Mouse (Mus musculus) megakaryocyte, embryonic 14.5 days (primary cell): ENCODE results near the gene Ppp3ca.

Source experiments
- FLI1 ChIP-seq: IDR thresholded peaks from 2 replicates; pipeline ENCODE4 v1.6.1; 2012; ENCODE audit warnings: low read length, inconsistent platforms, mixed read lengths
- GATA1 ChIP-seq: IDR thresholded peaks from 3 replicates; pipeline ENCODE4 v1.6.1; 2012; ENCODE audit warnings: mixed read lengths, low read length, inconsistent platforms, borderline replicate concordance

GRCm38 (mm10) chr3:136842384-136842783, 172.5 kb downstream of the Ppp3ca start:
- no peak for TF ChIP-seq GATA1
- TF ChIP-seq FLI1 = no peak
